Mouse (Mus musculus): ENCODE measurements at regions not wholly inside any gene's neighbourhood (a gene's known extent, or its start where the extent isn't known, plus 50 kb on each side); places are given as distances from the start of the nearest gene placed in this dataset.

DNA sequence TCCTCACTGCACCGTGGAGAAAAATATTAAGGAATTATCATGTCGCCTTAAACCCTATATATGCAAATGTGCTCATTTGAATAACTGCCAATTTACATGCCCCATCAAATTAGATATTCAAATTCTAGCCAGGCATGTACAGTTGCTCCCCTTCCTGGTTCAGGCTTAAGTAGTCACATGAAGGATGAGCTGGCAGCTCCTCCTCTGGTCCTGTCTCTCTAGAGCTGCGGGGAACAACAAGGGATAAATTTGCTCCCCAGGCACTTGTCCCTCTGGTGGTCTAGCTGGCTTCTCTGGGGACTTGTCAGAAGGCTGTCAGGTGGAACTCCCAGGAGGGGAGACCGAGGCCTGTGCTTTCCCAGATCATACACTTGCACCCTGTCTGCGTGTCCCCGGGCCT, 221.8 kb downstream of the Tle3 start:
- TF ChIP-seq CTCF (IDR thresholded peaks at IDR 0.05; ENCODE audit: low read depth) (no peak), EP300 (IDR thresholded peaks at IDR 0.05; ENCODE audit: low read depth) (no peak)
